Mouse (Mus musculus): ENCODE results near the gene Pkd1l2. TPM values are rescaled to one million over a fixed set of nuclear protein-coding genes. Genes with fewer than 3 reads are reported as not detected.

The Pkd1l2 gene
- total RNA-seq (2023) = 0.07 and 0.09 TPM in 2 replicates

DNA sequence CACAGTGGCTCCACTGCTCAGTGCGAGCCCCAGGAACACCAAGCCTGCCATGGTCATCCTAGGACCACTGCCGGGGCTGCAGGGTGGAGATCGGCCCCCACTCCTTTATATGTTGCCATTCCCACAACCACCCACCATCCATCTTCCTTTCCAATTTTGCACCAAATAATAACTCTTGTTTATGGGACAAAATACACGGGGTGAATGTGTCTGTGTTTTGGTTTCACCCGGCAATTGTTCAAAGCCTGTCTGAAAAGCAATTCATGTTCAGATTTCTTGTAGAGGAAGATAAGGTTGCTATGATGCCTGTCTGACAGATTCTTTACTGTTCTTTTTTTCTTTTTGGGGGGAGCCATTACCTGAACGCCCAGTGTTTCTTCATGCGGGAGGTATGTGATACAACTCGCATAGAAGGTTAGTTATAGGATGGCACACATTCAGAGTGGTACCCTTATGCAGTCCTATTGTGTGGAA is at the start of gene Pkd1l2:
Gene Pkd1l2 (minus strand): TSS at position 51 of the 474 bp plus-strand sequence.

DNA sequence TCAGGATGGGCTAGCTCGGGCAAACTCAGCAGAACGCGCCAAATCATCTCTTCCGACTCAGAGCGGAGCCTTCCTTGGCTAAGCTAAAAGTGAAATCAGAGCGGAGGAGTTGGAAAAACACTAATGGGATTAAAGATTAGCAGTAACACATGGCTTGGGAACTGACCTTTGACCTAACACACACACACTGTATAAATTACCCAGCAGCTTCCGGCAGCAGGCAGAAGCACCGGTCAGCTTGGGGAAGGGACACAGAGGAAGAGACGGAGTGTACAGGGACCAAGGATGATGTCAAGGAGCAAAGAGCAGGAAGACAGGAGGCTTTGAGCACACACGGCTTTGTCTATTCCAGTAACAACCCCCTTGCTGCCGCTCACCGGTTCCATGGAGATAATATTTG is 13.4 kb upstream of the Pkd1l2 start, which contains the start of gene Bco1:
Gene Bco1 (plus strand): TSS at position 208 of the 400 bp plus-strand sequence.

DNA sequence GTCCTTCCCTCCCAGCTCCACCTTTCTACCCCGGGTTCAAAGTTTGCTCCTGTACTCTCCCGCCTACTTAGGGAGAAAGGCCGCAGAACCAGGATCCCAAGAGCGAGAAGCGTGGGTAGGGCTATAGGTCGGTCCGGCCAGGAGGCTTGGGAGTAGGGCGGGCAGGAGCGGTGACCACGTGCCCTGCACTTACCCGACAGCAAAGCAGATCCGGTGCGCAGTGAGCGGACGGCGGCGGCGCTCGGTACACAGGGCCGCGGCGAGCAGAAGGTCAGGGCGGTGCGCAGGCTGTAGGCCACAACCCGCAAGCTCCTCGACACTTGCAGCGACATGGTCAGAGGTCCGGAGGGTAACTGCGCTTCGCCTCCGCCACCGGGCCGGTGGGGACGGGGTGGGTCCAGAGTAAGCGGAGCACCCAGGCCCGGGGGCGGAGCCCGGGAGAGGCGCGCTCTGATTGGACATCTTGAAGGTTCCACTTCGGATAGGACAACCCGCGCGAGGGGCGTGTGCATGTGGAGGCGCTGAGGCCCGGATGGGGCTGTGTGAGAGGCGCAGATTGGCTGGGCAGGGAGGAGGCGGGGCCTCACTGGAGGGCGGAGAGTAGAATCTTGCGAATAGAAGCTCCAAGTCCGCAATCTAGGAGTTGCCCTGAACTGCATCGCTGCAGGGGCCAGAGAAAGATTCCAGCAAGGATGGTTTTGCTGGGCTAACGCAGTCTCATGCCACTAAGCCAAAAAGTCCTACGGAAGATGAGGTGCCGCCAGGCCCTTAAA is 89.0 kb downstream of the Pkd1l2 start, which contains the start of gene Gcsh:
Gene Gcsh (minus strand): TSS at position 443 of the 773 bp plus-strand sequence.

DNA sequence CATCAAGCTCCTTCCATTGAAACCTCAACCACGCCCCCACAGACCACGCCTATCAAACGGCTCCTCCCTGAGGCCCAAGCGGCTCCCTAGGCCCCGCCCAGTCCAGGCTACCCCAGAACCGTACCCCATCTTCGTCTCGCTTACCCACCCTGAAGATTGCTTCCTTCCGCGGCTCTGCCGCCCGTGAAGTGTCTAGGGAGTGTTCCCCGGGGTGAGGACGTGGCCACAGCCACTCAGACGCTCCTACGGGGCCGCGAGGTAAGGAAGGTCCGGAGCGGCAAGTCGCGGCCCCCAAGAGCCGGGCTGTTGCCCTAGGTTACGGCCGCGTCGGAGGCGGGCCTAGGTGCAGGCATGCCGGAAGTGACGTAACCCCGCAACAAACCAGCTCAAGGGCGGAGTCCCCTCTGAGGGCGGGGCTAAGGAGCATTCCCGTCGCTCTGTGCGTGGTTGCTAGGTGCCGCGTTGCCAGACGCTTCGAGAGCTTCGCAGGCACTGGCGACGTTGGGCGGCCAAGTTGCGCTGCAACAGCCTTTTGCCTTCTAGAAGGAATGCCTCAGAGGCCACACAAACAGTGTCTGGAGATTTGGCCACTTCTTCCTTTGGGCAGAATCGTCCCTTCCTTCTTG is 103.5 kb downstream of the Pkd1l2 start, which contains the start of gene 1700030J22Rik:
Gene 1700030J22Rik (minus strand): TSS at position 329 of the 626 bp plus-strand sequence.

Other genes with a start within 250 kb of the Pkd1l2 start
- gene Cmc2, start 161.0 kb downstream of the Pkd1l2 start, total RNA-seq (2023) = 8.0 and 11.3 TPM in 2 replicates
- 15.8 and 18.9 TPM in 2 replicates for gene Cenpn, start 160.7 kb downstream of the Pkd1l2 start, total RNA-seq (2023)
- gene Atmin, start 139.1 kb downstream of the Pkd1l2 start, total RNA-seq (2023) = 8.0 and 8.5 TPM in 2 replicates
- gene 1700030J22Rik, start 103.5 kb downstream of the Pkd1l2 start, total RNA-seq (2023) = 0.76 and 0.93 TPM in 2 replicates
- 4.4 and 8.8 TPM in 2 replicates for gene Gcsh, start 88.9 kb downstream of the Pkd1l2 start, total RNA-seq (2023)
- gene Bco1, start 13.4 kb upstream of the Pkd1l2 start, total RNA-seq (2023) = not detected in 2 replicates
- 3.7 and 4.5 TPM in 2 replicates for gene Gan, start 75.7 kb upstream of the Pkd1l2 start, total RNA-seq (2023)
- gene Cmip, start 174.6 kb upstream of the Pkd1l2 start, total RNA-seq (2023) = 263 and 299 TPM in 2 replicates

Measured in neutrophil, adult 65 days (primary cell).